Mouse (Mus musculus) brain, embryonic 14.5 days (tissue): ENCODE results near the gene Nt5c1b.

ENCODE experiments used
- CTCF ChIP-seq: fragments of 200-500 bp; IDR thresholded peaks from 2 replicates; pipeline ENCODE4 v1.5.1; 2012; ENCODE audit warnings: inconsistent platforms, mild to moderate bottlenecking, moderate library complexity, borderline replicate concordance; ENCODE audit not compliant: insufficient read depth, insufficient read length; ENCODE audit errors: extremely low read depth
- POLR2A ChIP-seq: fragments of 200-500 bp; IDR thresholded peaks from 2 replicates; pipeline ENCODE4 v1.6.1; 2012; ENCODE audit warnings: mild to moderate bottlenecking, inconsistent platforms, borderline replicate concordance; ENCODE audit not compliant: poor library complexity, insufficient read depth, insufficient read length, severe bottlenecking; ENCODE audit errors: extremely low read depth

GRCm38 (mm10) chr12:10340604-10341003 is 29.2 kb upstream of the Nt5c1b start:
- TF ChIP-seq POLR2A (no peak), CTCF (no peak)
